Mouse (Mus musculus): Measurements from ENCODE around the gene Gm13288.
"Not testable (repeated sequence)": the region's sequence is repeated elsewhere in the genome, so short reads cannot be mapped to it uniquely, and the experiment has no call there.

The Gm13288 gene

GRCm38 (mm10) chr4:88799365-88799764 is 6.0 kb upstream of the Gm13288 start, which contains the start of gene Gm13285:
Gm13285 (plus strand) TSS chr4:88799665.
- DNase-seq (ENCODE audit: low spot score) = not testable (repeated sequence)

GRCm38 (mm10) chr4:88802954-88803353 is 2.4 kb upstream of the Gm13288 start, which contains the start of gene Gm13287:
Gm13287 (plus strand) TSS chr4:88803254.
- DNase-seq (ENCODE audit: low spot score) = not testable (repeated sequence)

- DNase-seq (ENCODE audit: low spot score) = not testable (repeated sequence)
Observed at GRCm38 (mm10) chr4:88805761-88806160, 430 bp downstream of the Gm13288 start.

DNA sequence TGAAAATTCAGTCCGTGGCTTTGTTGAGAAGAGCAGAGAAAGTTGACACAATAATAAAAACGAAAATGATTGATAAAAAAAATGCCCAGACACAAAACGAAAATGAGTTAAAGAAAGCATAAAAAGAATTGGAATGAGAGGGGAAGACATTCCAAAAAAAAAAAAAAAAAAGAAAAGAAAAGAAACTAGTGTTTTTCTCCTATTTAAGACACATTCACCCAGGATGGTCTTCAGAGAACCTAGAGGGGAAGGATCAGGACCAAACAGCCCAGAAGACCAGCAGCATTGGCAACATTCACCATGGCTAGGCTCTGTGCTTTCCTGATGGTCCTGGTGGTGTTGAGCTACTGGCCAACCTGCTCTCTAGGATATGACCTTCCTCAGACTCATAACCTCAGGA is 10.6 kb downstream of the Gm13288 start, which contains the start of gene Ifna7:
Gene Ifna7 (plus strand): TSS at position 301 of the 400 bp plus-strand sequence.
- no peak for DNase-seq (ENCODE audit: low spot score)

- no peak for DNase-seq (ENCODE audit: low spot score)
Observed at GRCm38 (mm10) chr4:88819659-88820058, 14.3 kb downstream of the Gm13288 start, which contains the start of gene Ifna11. Ifna11 (plus strand) TSS chr4:88819959.

- DNase-seq (ENCODE audit: low spot score) = peak; percentile 27
Observed at GRCm38 (mm10) chr4:88822995-88823394, 17.7 kb downstream of the Gm13288 start.

- not testable (repeated sequence) for DNase-seq (ENCODE audit: low spot score)
Observed at GRCm38 (mm10) chr4:88827116-88827515, 21.8 kb downstream of the Gm13288 start, which contains the start of gene Ifna6. Ifna6 (plus strand) TSS chr4:88827416.

DNA sequence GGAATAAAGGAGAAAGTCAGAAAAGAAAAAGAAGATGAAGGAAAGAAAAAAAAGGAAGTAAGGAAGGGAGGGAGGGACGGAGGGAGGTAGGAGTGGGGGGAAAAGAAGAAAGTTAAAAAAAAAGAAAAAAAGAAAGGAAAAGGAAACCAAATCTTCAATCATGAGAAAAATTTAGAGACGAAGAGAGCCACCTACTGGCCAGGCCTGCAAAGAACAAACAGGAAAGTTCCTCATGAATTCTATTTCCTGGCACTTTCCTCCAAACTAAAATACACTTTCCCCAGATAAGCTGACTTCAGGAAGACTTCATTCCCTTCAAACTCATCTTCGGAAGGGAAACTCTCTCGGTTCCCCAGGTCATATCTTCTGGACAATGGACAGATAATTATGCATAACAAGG is 25.2 kb downstream of the Gm13288 start:
- peak; percentile 39 for DNase-seq (ENCODE audit: low spot score)

GRCm38 (mm10) chr4:88835225-88835624 is 29.9 kb downstream of the Gm13288 start, which contains the start of gene Ifna5:
Ifna5 (plus strand) TSS chr4:88835525.
- not testable (repeated sequence) for DNase-seq (ENCODE audit: low spot score)

GRCm38 (mm10) chr4:88838828-88839227 is 33.5 kb downstream of the Gm13288 start:
- DNase-seq (ENCODE audit: low spot score) = peak; percentile 23

DNA sequence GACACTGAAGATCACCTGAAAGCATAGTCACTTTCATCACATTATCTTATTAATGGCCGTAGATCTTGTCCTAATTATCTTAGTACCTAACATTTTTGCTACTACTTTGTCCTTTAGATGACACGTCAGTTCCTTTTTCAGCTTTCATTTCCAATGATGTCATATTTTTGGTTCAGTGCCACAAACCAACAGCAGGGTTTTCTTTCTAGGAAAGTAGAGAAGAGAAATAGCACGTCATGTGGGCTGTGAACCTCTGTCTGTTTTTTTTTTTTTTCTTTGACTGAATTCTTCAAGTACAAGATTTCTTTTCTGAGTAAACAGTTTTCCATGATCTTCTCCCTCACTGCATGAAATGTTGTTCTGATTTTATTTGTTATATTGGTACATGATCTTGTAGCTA is 34.7 kb downstream of the Gm13288 start:
- DNase-seq (ENCODE audit: low spot score) = no peak

DNA sequence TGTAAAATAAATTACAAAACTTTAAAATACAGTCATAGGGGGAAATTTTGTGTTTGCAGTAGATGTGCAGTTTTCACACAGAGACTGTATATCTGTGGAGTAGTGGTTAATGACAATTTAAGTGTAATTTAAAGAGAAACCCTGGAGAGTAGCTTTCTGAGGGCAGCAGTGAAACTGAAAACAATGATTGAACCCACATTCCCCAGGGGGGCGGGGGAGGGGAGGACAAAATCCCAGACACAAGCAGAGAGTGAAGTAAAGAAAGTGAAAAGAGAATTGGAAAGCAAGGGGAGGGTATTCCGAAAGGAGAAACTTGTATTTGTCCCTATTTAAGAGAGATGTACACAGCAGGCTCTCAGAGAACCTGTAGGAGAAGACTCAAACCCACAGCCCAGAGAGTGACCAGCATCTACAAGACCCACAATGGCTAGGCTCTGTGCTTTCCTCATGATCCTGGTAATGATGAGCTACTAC is 36.1 kb downstream of the Gm13288 start, which contains the start of gene Ifna4:
Gene Ifna4 (plus strand): TSS at position 424 of the 474 bp plus-strand sequence.
- DNase-seq (ENCODE audit: low spot score) = no peak

GRCm38 (mm10) chr4:88845334-88845733 is 40.0 kb downstream of the Gm13288 start:
- DNase-seq (ENCODE audit: low spot score) = peak; percentile 14

DNA sequence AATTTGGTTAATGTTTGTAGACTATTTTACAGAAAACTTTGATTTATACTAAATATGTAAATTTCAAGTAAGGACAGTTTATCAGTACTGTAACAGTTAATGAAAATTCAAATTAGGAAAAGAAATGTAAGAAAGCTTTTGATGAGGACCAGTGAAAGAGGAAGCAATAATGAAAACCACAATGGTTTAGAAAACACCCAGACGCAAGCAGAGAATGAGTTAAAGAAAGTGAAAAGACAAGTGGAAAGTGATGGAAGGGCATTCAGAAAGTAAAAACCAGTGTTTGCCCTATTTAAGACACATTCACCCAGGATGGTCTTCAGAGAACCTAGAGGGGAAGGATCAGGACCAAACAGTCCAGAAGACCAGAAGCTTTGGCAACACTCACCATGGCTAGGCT is 44.4 kb downstream of the Gm13288 start, which contains the start of gene Ifna1:
Gene Ifna1 (plus strand): TSS at position 390 of the 400 bp plus-strand sequence.
- DNase-seq (ENCODE audit: low spot score) = no peak

- DNase-seq (ENCODE audit: low spot score) = no peak
Observed at GRCm38 (mm10) chr4:88851026-88851763, 45.9 kb downstream of the Gm13288 start.
